Mouse (Mus musculus) liver, embryonic 14.5 days (tissue): Measurements from ENCODE around the gene Mark2.

Experiments
- CTCF ChIP-seq: IDR thresholded peaks from 2 replicates; pipeline ENCODE4 v1.5.1; 2016; ENCODE audit warnings: antibody characterized with exemption, low read depth, control low read depth
- EP300 ChIP-seq: IDR thresholded peaks from 2 replicates; pipeline ENCODE4 v1.6.1; 2016; ENCODE audit warnings: antibody characterized with exemption, low read depth

DNA sequence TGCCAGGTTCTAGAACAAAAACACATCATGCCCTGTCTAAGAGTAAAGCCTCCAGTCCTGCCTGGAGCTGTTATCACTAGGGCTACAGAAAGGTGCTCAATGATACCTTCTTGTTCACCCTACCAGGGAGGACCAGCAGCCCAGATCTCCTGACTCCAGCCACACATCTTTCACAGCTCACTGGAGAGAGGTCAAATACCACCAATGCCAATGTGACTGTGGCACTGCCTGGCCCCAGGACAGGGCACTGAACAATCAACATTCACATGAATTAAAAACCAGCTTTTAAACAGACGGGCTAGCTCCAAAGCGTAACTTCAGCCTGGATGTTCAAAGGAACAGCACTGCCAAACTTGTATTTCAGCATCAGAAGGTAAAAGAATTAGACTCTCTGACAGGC lies 105.6 kb downstream of the Mark2 start:
- no peak for TF ChIP-seq CTCF
- TF ChIP-seq EP300 = no peak
